Mouse (Mus musculus) heart, embryonic 14.5 days (tissue): Measurements from ENCODE around the gene Hist1h3f. TPM values are rescaled to one million over a fixed set of nuclear protein-coding genes. Genes with fewer than 3 reads are reported as not detected.

Experiments
- ATAC-seq: fragments of 200-750 bp; cut with Nextera tagmentation; 2 replicates; pipeline ENCODE4 v1.8.0; 2017; ENCODE audit warnings: low read depth, moderate TSS enrichment; ENCODE audit not compliant: insufficient number of reproducible peaks, insufficient read depth, low FRiP score
- H3K27ac ChIP-seq, 2 experiments: fragments of 200-500 bp in 1 of 2; fragments of 300-500 bp in 1 of 2; sonication (generic) in 1 of 2; replicated peaks in 1 of 2; 2 replicates each; pipeline ENCODE4 v1.5.1; 2012 to 2014; ENCODE audit warnings: low read depth in 2 of 2, low read length in 2 of 2, control low read depth in 1 of 2, mild to moderate bottlenecking in 1 of 2, mixed read lengths in 1 of 2; ENCODE audit not compliant: control insufficient read depth in 1 of 2, insufficient read depth in 1 of 2
- H3K27me3 ChIP-seq: fragments of 300-500 bp; sonication (generic); 2 replicates; pipeline ENCODE4 v1.6.1; 2014; ENCODE audit warnings: mild to moderate bottlenecking, low read length, control low read depth; ENCODE audit not compliant: control insufficient read depth, insufficient read depth
- H3K36me3 ChIP-seq: fragments of 300-500 bp; sonication (generic); 2 replicates; pipeline ENCODE4 v1.6.1; 2014; ENCODE audit warnings: mild to moderate bottlenecking, control low read depth, low read length, mixed read lengths; ENCODE audit not compliant: control insufficient read depth, insufficient read depth
- H3K4me1 ChIP-seq, 2 experiments: fragments of 200-500 bp in 1 of 2; fragments of 300-500 bp in 1 of 2; sonication (generic) in 1 of 2; 2 replicates each; pipeline ENCODE4 v1.6.1; 2012 to 2014; ENCODE audit warnings: low read length in 2 of 2, control low read depth in 1 of 2, mixed read lengths in 1 of 2; ENCODE audit not compliant: control insufficient read depth in 2 of 2, insufficient read depth in 2 of 2
- H3K4me2 ChIP-seq: fragments of 300-500 bp; sonication (generic); 2 replicates; pipeline ENCODE4 v1.6.1; 2014; ENCODE audit warnings: mild to moderate bottlenecking, low read length
- H3K4me3 ChIP-seq, 2 experiments: fragments of 200-500 bp in 1 of 2; fragments of 300-500 bp in 1 of 2; sonication (generic) in 1 of 2; 2 replicates each; pipeline ENCODE4 v1.5.1; 2012 to 2014; ENCODE audit warnings: low read length in 2 of 2, mild to moderate bottlenecking in 2 of 2, control low read depth in 1 of 2, low read depth in 1 of 2, moderate library complexity in 1 of 2; ENCODE audit not compliant: control insufficient read depth in 1 of 2, insufficient read depth in 1 of 2
- H3K9ac ChIP-seq: fragments of 300-500 bp; sonication (generic); 2 replicates; pipeline ENCODE4 v1.6.1; 2014; ENCODE audit warnings: mild to moderate bottlenecking, low read length
- H3K9me3 ChIP-seq: fragments of 300-500 bp; sonication (generic); 2 replicates; pipeline ENCODE4 v1.6.1; 2016; ENCODE audit warnings: low read length, control low read depth; ENCODE audit not compliant: control insufficient read depth
- WGBS: fragments of 180-500 bp; shearing (Covaris S2); extraction: QIAGEN DNeasy Blood & Tissue Kit; methylation state at CpG from one replicate; pipeline ENCODE4 v1.1.7; 2014; 5-methylcytosine and 5-hydroxymethylcytosine counted together
- polyA plus RNA-seq: library from polyadenylated mRNA; unstranded; fragments of >200 nt; fragmentation: Nextera tagmentation; extraction: Ambion mirVana; gene quantifications from 2 replicates; pipeline ENCODE4 v1.2.1, GENCODE M21; 2014

Gene Hist1h3f
- polyA plus RNA-seq, 1 experiment from 2014 or later = 0.72 TPM

GRCm38 (mm10) chr13:23519416-23519815, 24.4 kb upstream of the Hist1h3f start:
- H3K27ac ChIP-seq = peak overlapping the region; percentile 45 to 58

GRCm38 (mm10) chr13:23521703-23522102, 22.1 kb upstream of the Hist1h3f start:
- Histone ChIP-seq H3K27ac (no peak overlapping the region), H3K9ac (no peak overlapping the region), H3K4me2 (peak overlapping the region; percentile 51), H3K27me3 (no peaks in the 10 kb centered on the region), H3K4me3 (0 out of 4 replicates have a peak overlapping the region, but pooled peaks of 1 of the 2 experiments have one; percentile 14), H3K36me3 (no peaks in the 10 kb centered on the region), H3K9me3 (no peaks in the 10 kb centered on the region), H3K4me1 (peaks cover 0 to 6% of the 10 kb centered on the region in 2 experiments; a peak in 2 of 4 replicates)
- under 1% methylated on average over 14 of the region's 14 CpGs for WGBS
- ATAC-seq = no peak

More at GRCm38 (mm10) chr13:23519416-23519815, 24.4 kb upstream of the Hist1h3f start:
- H3K9ac ChIP-seq = peak overlapping the region; percentile 55
- H3K9me3 ChIP-seq = no peaks in the 10 kb centered on the region
- ATAC-seq = peak; percentile 54; the same call in 1 of the 2 replicates
- H3K27me3 ChIP-seq = no peaks in the 10 kb centered on the region
- peak overlapping the region; percentile 26 to 62; a peak in 3 of 4 replicates for H3K4me3 ChIP-seq
- 1% methylated on average over 10 of the region's 10 CpGs for WGBS
- H3K4me2 ChIP-seq = peak overlapping the region; percentile 96
- H3K36me3 ChIP-seq = no peaks in the 10 kb centered on the region
- peaks cover 3 to 4% of the 10 kb centered on the region in 2 experiments; a peak in 2 of 4 replicates for H3K4me1 ChIP-seq

- Histone ChIP-seq H3K36me3 (no peaks in the 10 kb centered on the region), H3K4me3 (no peak overlapping the region), H3K4me1 (peaks cover under 1 to 9% of the 10 kb centered on the region in 2 experiments), H3K9me3 (no peaks in the 10 kb centered on the region), H3K4me2 (no peak overlapping the region), H3K27ac (no peak overlapping the region), H3K9ac (no peak overlapping the region), H3K27me3 (no peaks in the 10 kb centered on the region)
- WGBS = 49% methylated on average over 5 of the region's 5 CpGs
- no peak for ATAC-seq
These were observed 19.9 kb upstream of the Hist1h3f start for GRCm38 (mm10) chr13:23523976-23524375.

- ATAC-seq = no peak
These were observed 19.2 kb upstream of the Hist1h3f start for GRCm38 (mm10) chr13:23524654-23525053.

GRCm38 (mm10) chr13:23525901-23526300, 18.0 kb upstream of the Hist1h3f start:
- Histone ChIP-seq H3K9me3 (no peaks in the 10 kb centered on the region), H3K27ac (no peak overlapping the region), H3K4me2 (peak overlapping the region; percentile 71), H3K36me3 (no peaks in the 10 kb centered on the region), H3K9ac (peak overlapping the region; percentile 72), H3K4me1 (peaks cover 3 to 12% of the 10 kb centered on the region in 2 experiments), H3K4me3 (peak overlapping the region; percentile 27 to 45; a peak in 3 of 4 replicates), H3K27me3 (no peaks in the 10 kb centered on the region)
- WGBS = 3% methylated on average over 10 of the region's 10 CpGs
- no peak for ATAC-seq

More at GRCm38 (mm10) chr13:23524654-23525053, 19.2 kb upstream of the Hist1h3f start:
- H3K4me3 ChIP-seq = no peak overlapping the region
- 9% methylated on average over 5 of the region's 5 CpGs for WGBS
- no peaks in the 10 kb centered on the region for H3K27me3 ChIP-seq
- peaks cover 3 to 12% of the 10 kb centered on the region in 2 experiments for H3K4me1 ChIP-seq
- H3K36me3 ChIP-seq = no peaks in the 10 kb centered on the region
- H3K4me2 ChIP-seq = peak overlapping the region; percentile 28; the same call in 1 of the 2 replicates
- H3K9me3 ChIP-seq = no peaks in the 10 kb centered on the region
- H3K27ac ChIP-seq = no peak overlapping the region
- H3K9ac ChIP-seq = 0 out of 2 replicates have a peak overlapping the region, but pooled peaks have one; percentile 25

GRCm38 (mm10) chr13:23526312-23526711, 17.5 kb upstream of the Hist1h3f start:
- Histone ChIP-seq H3K4me3 (peak overlapping the region; percentile 30 to 45; a peak in 3 of 4 replicates), H3K9me3 (no peaks in the 10 kb centered on the region), H3K36me3 (no peaks in the 10 kb centered on the region), H3K27me3 (no peaks in the 10 kb centered on the region), H3K4me1 (peaks cover 3 to 12% of the 10 kb centered on the region in 2 experiments), H3K9ac (peak overlapping the region; percentile 72), H3K27ac (peak overlapping the region in 1 of 2 experiments; percentile 47; a peak in 1 of 4 replicates), H3K4me2 (peak overlapping the region; percentile 71)
- ATAC-seq = no peak
- WGBS = under 1% methylated on average over 17 of the region's 17 CpGs

- Histone ChIP-seq H3K27ac (peak overlapping the region; percentile 88 to 95), H3K36me3 (no peaks in the 10 kb centered on the region), H3K9me3 (no peaks in the 10 kb centered on the region), H3K4me1 (peaks cover 8 to 27% of the 10 kb centered on the region in 2 experiments), H3K27me3 (no peaks in the 10 kb centered on the region), H3K4me3 (peak overlapping the region in 1 of 2 experiments; percentile 9; a peak in 1 of 4 replicates), H3K4me2 (peak overlapping the region; percentile 71), H3K9ac (peak overlapping the region; percentile 95)
- ATAC-seq = no peak
- 82% methylated on average over 5 of the region's 5 CpGs for WGBS
These were observed 14.8 kb upstream of the Hist1h3f start for GRCm38 (mm10) chr13:23529005-23529404.
